Mouse (Mus musculus) CH12.LX (cell line): ENCODE results near the gene Arl2. TPM values are rescaled to one million over a fixed set of nuclear protein-coding genes. Genes with fewer than 3 reads are reported as not detected.
A peak's percentile ranks its signal among the peaks of the same experiment; 100 is the strongest.

Experiments used
- DNase-seq: peaks from one replicate; pipeline ENCODE4 v3.0.0-alpha.2; 2013; ENCODE audit errors: extremely low read depth
- H3K27ac ChIP-seq: 2 replicates; pipeline ENCODE4 v1.5.1; 2012; ENCODE audit warnings: low read depth, mild to moderate bottlenecking, control low read depth, moderate library complexity; ENCODE audit not compliant: insufficient read depth
- H3K27me3 ChIP-seq: replicated peaks from 2 replicates; pipeline ENCODE3; 2012; ENCODE audit warnings: inconsistent platforms
- H3K36me3 ChIP-seq, 2 experiments: replicated peaks in 1 of 2; 2 replicates each; pipeline versions ENCODE3 to v1.6.1; 2012; ENCODE audit warnings: inconsistent platforms in 1 of 2, low read length in 1 of 2, mild to moderate bottlenecking in 1 of 2, mixed read lengths in 1 of 2, moderate library complexity in 1 of 2; ENCODE audit not compliant: control insufficient read depth in 1 of 2, insufficient read depth in 1 of 2
- H3K4me1 ChIP-seq, 2 experiments: 2 replicates each; pipeline ENCODE4 v1.6.1; 2012; ENCODE audit warnings: inconsistent platforms in 1 of 2, moderate library complexity in 1 of 2; ENCODE audit not compliant: insufficient read depth in 2 of 2, control insufficient read depth in 1 of 2
- H3K4me2 ChIP-seq: 2 replicates; pipeline ENCODE4 v1.6.1; 2012; ENCODE audit warnings: low read depth, mild to moderate bottlenecking, control low read depth; ENCODE audit not compliant: poor library complexity, insufficient read depth, severe bottlenecking
- H3K4me3 ChIP-seq, 3 experiments: fragments of 150-350 bp in 1 of 3; sonication (generic) in 1 of 3; replicated peaks in 1 of 3; 2 replicates each; pipeline versions ENCODE3 to v1.5.1; 2011 to 2012; ENCODE audit warnings: low read depth in 2 of 3, low read length in 2 of 3, mild to moderate bottlenecking in 2 of 3, moderate library complexity in 2 of 3, control low read depth in 1 of 3, improper control_type of control experiment in 1 of 3, inconsistent platforms in 1 of 3, mixed read lengths in 1 of 3; ENCODE audit not compliant: poor library complexity in 1 of 3
- H3K79me2 ChIP-seq: replicated peaks from 2 replicates; pipeline ENCODE4 v1.6.1; 2012; ENCODE audit warnings: mild to moderate bottlenecking, moderate library complexity; ENCODE audit not compliant: control insufficient read depth, poor library complexity, insufficient read depth, severe bottlenecking; ENCODE audit errors: extremely low read depth
- H3K9ac ChIP-seq: 2 replicates; pipeline ENCODE4 v1.6.1; 2012; ENCODE audit warnings: low read depth, mild to moderate bottlenecking, control low read depth, moderate library complexity; ENCODE audit not compliant: insufficient read depth
- H3K9me3 ChIP-seq: replicated peaks from 2 replicates; pipeline ENCODE3; 2012; ENCODE audit warnings: low read length, inconsistent platforms, mixed read lengths
- BHLHE40 ChIP-seq: IDR thresholded peaks from 2 replicates; pipeline ENCODE4 v1.6.1; 2011; ENCODE audit warnings: mild to moderate bottlenecking, low read depth, low read length, improper control_type of control experiment
- CHD1 ChIP-seq: IDR thresholded peaks from 2 replicates; pipeline ENCODE4 v1.6.1; 2012; ENCODE audit warnings: low read depth, low read length, improper control_type of control experiment, inconsistent platforms
- CHD2 ChIP-seq: IDR thresholded peaks from 2 replicates; pipeline ENCODE4 v1.6.1; 2011; ENCODE audit warnings: low read length, improper control_type of control experiment
- CTCF ChIP-seq, 2 experiments: IDR thresholded peaks in 1 of 2; conservative IDR thresholded peaks in 1 of 2; 2 replicates each; pipeline ENCODE4 v1.5.1; 2011 to 2012; ENCODE audit warnings: low read depth in 2 of 2, low read length in 2 of 2, improper control_type of control experiment in 1 of 2, inconsistent platforms in 1 of 2, mild to moderate bottlenecking in 1 of 2, moderate library complexity in 1 of 2
- E2F4 ChIP-seq: IDR thresholded peaks from 2 replicates; pipeline ENCODE4 v1.6.1; 2011; ENCODE audit warnings: low read depth, low read length, improper control_type of control experiment; ENCODE audit not compliant: insufficient replicate concordance
- ELF1 ChIP-seq: IDR thresholded peaks from 2 replicates; pipeline ENCODE4 v1.6.1; 2014; ENCODE audit warnings: low read depth, mild to moderate bottlenecking, inconsistent platforms, low read length, improper control_type of control experiment
- EP300 ChIP-seq: IDR thresholded peaks from 2 replicates; pipeline ENCODE4 v1.6.1; 2011; ENCODE audit warnings: low read length, improper control_type of control experiment
- ETS1 ChIP-seq: conservative IDR thresholded peaks from 2 replicates; pipeline ENCODE4 v1.6.1; 2012; ENCODE audit warnings: low read depth, mild to moderate bottlenecking, inconsistent platforms, low read length, improper control_type of control experiment, moderate library complexity
- GABPA ChIP-seq: IDR thresholded peaks from 2 replicates; pipeline ENCODE4 v1.6.1; 2012; ENCODE audit warnings: low read depth, low read length, improper control_type of control experiment, inconsistent platforms; ENCODE audit not compliant: insufficient replicate concordance
- HCFC1 ChIP-seq: IDR thresholded peaks from 2 replicates; pipeline ENCODE4 v1.6.1; 2012; ENCODE audit warnings: low read depth, mild to moderate bottlenecking, inconsistent platforms, low read length, improper control_type of control experiment
- IRF4 ChIP-seq: IDR thresholded peaks from 2 replicates; pipeline ENCODE4 v1.6.1; 2014; ENCODE audit warnings: low read depth, mild to moderate bottlenecking, inconsistent platforms, low read length, improper control_type of control experiment
- JUN ChIP-seq: IDR thresholded peaks from 2 replicates; pipeline ENCODE4 v1.6.1; 2011; ENCODE audit warnings: low read depth, mild to moderate bottlenecking, low read length, improper control_type of control experiment, moderate library complexity; ENCODE audit not compliant: insufficient read depth
- JUND ChIP-seq: conservative IDR thresholded peaks from 2 replicates; pipeline ENCODE4 v1.6.1; 2011; ENCODE audit warnings: low read depth, low read length, improper control_type of control experiment
- KAT2A ChIP-seq: IDR thresholded peaks from 2 replicates; pipeline ENCODE4 v1.6.1; 2012; ENCODE audit warnings: low read length, improper control_type of control experiment, inconsistent platforms; ENCODE audit not compliant: insufficient replicate concordance
- MAFK ChIP-seq: IDR thresholded peaks from 2 replicates; pipeline ENCODE4 v1.6.1; 2011; ENCODE audit warnings: low read length, improper control_type of control experiment; ENCODE audit not compliant: insufficient replicate concordance
- MAX ChIP-seq: IDR thresholded peaks from 2 replicates; pipeline ENCODE4 v1.6.1; 2011; ENCODE audit warnings: low read length, improper control_type of control experiment
- MAZ ChIP-seq: IDR thresholded peaks from 2 replicates; pipeline ENCODE4 v1.6.1; 2012; ENCODE audit warnings: low read depth, mild to moderate bottlenecking, inconsistent platforms, low read length, improper control_type of control experiment, moderate library complexity
- MEF2A ChIP-seq: IDR thresholded peaks from 2 replicates; pipeline ENCODE4 v1.6.1; 2014; ENCODE audit warnings: low read depth, mild to moderate bottlenecking, inconsistent platforms, low read length, improper control_type of control experiment, borderline replicate concordance
- MXI1 ChIP-seq: IDR thresholded peaks from 2 replicates; pipeline ENCODE4 v1.6.1; 2011; ENCODE audit warnings: mild to moderate bottlenecking, low read depth, low read length, improper control_type of control experiment
- MYC ChIP-seq: IDR thresholded peaks from 2 replicates; pipeline ENCODE4 v1.6.1; 2011; ENCODE audit warnings: low read depth, mild to moderate bottlenecking, improper control_type of control experiment, low read length
- NELFE ChIP-seq: IDR thresholded peaks from 2 replicates; pipeline ENCODE4 v1.6.1; 2011; ENCODE audit warnings: low read depth, low read length, improper control_type of control experiment
- NRF1 ChIP-seq: IDR thresholded peaks from 2 replicates; pipeline ENCODE4 v1.6.1; 2014; ENCODE audit warnings: low read depth, mild to moderate bottlenecking, inconsistent platforms, low read length, improper control_type of control experiment, moderate library complexity
- PAX5 ChIP-seq: IDR thresholded peaks from 2 replicates; pipeline ENCODE4 v1.6.1; 2012; ENCODE audit warnings: low read length, inconsistent platforms, mixed read lengths
- POLR2A ChIP-seq: IDR thresholded peaks from 2 replicates; pipeline ENCODE4 v1.6.1; 2011; ENCODE audit warnings: low read depth, mild to moderate bottlenecking, improper control_type of control experiment, low read length
- POLR2AphosphoS2 ChIP-seq: IDR thresholded peaks from 2 replicates; pipeline ENCODE4 v1.6.1; 2011; ENCODE audit warnings: low read depth, low read length, improper control_type of control experiment
- RAD21 ChIP-seq: IDR thresholded peaks from 2 replicates; pipeline ENCODE4 v1.6.1; 2011; ENCODE audit warnings: low read depth, mild to moderate bottlenecking, low read length, improper control_type of control experiment, moderate library complexity
- RCOR1 ChIP-seq: conservative IDR thresholded peaks from 2 replicates; pipeline ENCODE4 v1.6.1; 2012; ENCODE audit warnings: low read depth, mild to moderate bottlenecking, inconsistent platforms, low read length, improper control_type of control experiment
- SIN3A ChIP-seq: IDR thresholded peaks from 2 replicates; pipeline ENCODE4 v1.6.1; 2012; ENCODE audit warnings: low read length, improper control_type of control experiment, inconsistent platforms
- SMC3 ChIP-seq: IDR thresholded peaks from 2 replicates; pipeline ENCODE4 v1.6.1; 2011; ENCODE audit warnings: low read depth, low read length, improper control_type of control experiment
- TBP ChIP-seq: conservative IDR thresholded peaks from 2 replicates; pipeline ENCODE4 v1.6.1; 2011; ENCODE audit warnings: low read depth, low read length, improper control_type of control experiment
- TCF12 ChIP-seq: IDR thresholded peaks from 2 replicates; pipeline ENCODE4 v1.6.1; 2014; ENCODE audit warnings: low read depth, mild to moderate bottlenecking, inconsistent platforms, low read length, improper control_type of control experiment
- UBTF ChIP-seq: IDR thresholded peaks from 2 replicates; pipeline ENCODE4 v1.6.1; 2012; ENCODE audit warnings: low read depth, mild to moderate bottlenecking, inconsistent platforms, low read length, improper control_type of control experiment, moderate library complexity
- USF1 ChIP-seq: IDR thresholded peaks from 2 replicates; pipeline ENCODE4 v1.6.1; 2014; ENCODE audit warnings: low read depth, mild to moderate bottlenecking, inconsistent platforms, low read length, improper control_type of control experiment
- USF2 ChIP-seq: conservative IDR thresholded peaks from 2 replicates; pipeline ENCODE4 v1.6.1; 2011; ENCODE audit warnings: low read depth, low read length, improper control_type of control experiment
- ZC3H11A ChIP-seq: IDR thresholded peaks from 2 replicates; pipeline ENCODE4 v1.6.1; 2012; ENCODE audit warnings: low read depth, mild to moderate bottlenecking, inconsistent platforms, low read length, improper control_type of control experiment
- ZKSCAN1 ChIP-seq: IDR thresholded peaks from 2 replicates; pipeline ENCODE4 v1.6.1; 2012; ENCODE audit warnings: low read depth, inconsistent platforms, low read length, improper control_type of control experiment, borderline replicate concordance
- ZMIZ1 ChIP-seq: IDR thresholded peaks from 2 replicates; pipeline ENCODE4 v1.6.1; 2012; ENCODE audit warnings: low read depth, mild to moderate bottlenecking, inconsistent platforms, low read length, improper control_type of control experiment
- ZNF384 ChIP-seq: IDR thresholded peaks from 2 replicates; pipeline ENCODE4 v1.6.1; 2012; ENCODE audit warnings: low read depth, low read length, improper control_type of control experiment, inconsistent platforms
- dilution Hi-C: fragments of 300-500 bp; cut with MboI; formaldehyde crosslinking; loops from 2 replicates; pipeline ENCODE4 v1.14.3; 2020; ENCODE audit warnings: low sequenced_read_pairs; ENCODE audit not compliant: extremely low pct_unique_long_range_greater_than_20kb, extremely low pct_ligation_motif_present
- in situ Hi-C: fragments of 300-500 bp; cut with MboI; formaldehyde crosslinking; loops from 3 replicates; pipeline ENCODE4 v1.14.3; 2019; ENCODE audit warnings: low sequenced_read_pairs, low pct_ligation_motif_present, low pct_unique_long_range_greater_than_20kb, mixed read lengths
- polyA plus RNA-seq: library from polyadenylated mRNA; unstranded; fragments of >175 nt; gene quantifications from 2 replicates; pipeline ENCODE4 v1.2.1, GENCODE M21; 2012; ENCODE audit warnings: low read depth; ENCODE audit not compliant: insufficient read length
- total RNA-seq, 2 experiments: library from RNA; depleted of rRNA; stranded (reverse); fragments of 300-350 nt in 1 of 2; fragments of >200 nt in 1 of 2; gene quantifications; 2 replicates each; pipeline ENCODE4 v1.2.3; 2012 to 2014

The Arl2 gene
- total and polyA plus RNA-seq, 3 experiments: 27.9 to 48.4 (median 36.9) TPM

DNA sequence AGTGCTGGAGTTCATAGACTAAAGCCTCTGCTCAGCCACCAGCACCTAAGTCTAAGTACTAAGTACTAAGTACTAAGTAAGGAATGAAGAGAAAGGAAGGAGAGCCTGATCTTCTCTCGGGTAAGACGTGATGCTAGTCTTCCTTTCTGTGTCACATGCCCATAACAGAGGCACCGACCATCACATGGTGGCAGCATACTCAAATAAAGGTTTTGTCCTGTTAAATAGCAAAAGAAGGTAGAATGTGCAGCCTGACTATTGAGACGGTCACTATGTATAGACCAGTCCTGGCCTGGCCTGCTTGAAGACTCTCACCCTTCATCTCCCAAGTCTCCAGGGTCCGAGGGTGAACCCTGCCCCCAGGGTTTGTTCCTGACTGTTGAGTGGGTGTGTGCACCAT, 3.5 kb upstream of the Arl2 start:
- Histone ChIP-seq H3K27ac (no peak overlapping the region), H3K4me2 (no peak overlapping the region), H3K9me3 (peaks cover 2% of the 10 kb centered on the region), H3K36me3 (no peaks in the 10 kb centered on the region), H3K27me3 (peaks cover 20% of the 10 kb centered on the region), H3K4me3 (no peak overlapping the region), H3K4me1 (peaks cover 6% of the 10 kb centered on the region in 2 experiments), H3K9ac (no peak overlapping the region), H3K79me2 (no peaks in the 10 kb centered on the region)
- DNase-seq: no peak
- in situ Hi-C loops: no loop called here
- dilution Hi-C loops: no loop called here
- TF ChIP-seq NELFE (no peak), MYC (peak; percentile 48; the same call in 1 of the 2 replicates), GABPA (no peak), SIN3A (no peak), MAZ (no peak), MAFK (no peak), ZC3H11A (no peak), EP300 (no peak), HCFC1 (no peak), BHLHE40 (no peak), MXI1 (no peak), CHD2 (no peak), USF2 (no peak), TCF12 (no peak), JUN (no peak), ELF1 (no peak), KAT2A (no peak), ZMIZ1 (no peak), RCOR1 (no peak), ZNF384 (no peak), NRF1 (no peak), ETS1 (no peak), POLR2A (no peak), POLR2AphosphoS2 (no peak), CHD1 (no peak), MEF2A (no peak), ZKSCAN1 (no peak), UBTF (no peak), JUND (no peak), CTCF (conservative IDR thresholded peaks at IDR 0.05 in 1 of 2, IDR thresholded peaks at IDR 0.05 in 1 of 2; ENCODE audit: low read depth in 2 of 2, low read length in 2 of 2) (peak in 1 of 2 experiments; percentile 55; a peak in 2 of 4 replicates), USF1 (peak; percentile 12; the same call in 1 of the 2 replicates), SMC3 (peak; percentile 54), E2F4 (no peak), TBP (no peak), RAD21 (peak; percentile 60), IRF4 (no peak), PAX5 (no peak), MAX (peak; percentile 36; the same call in 1 of the 2 replicates)
